Mouse (Mus musculus) lung, embryonic 14.5 days (tissue): Measurements from ENCODE around the gene Cox20. TPM values are rescaled to one million over a fixed set of nuclear protein-coding genes. Genes with fewer than 3 reads are reported as not detected.
"Not testable (repeated sequence)": the region's sequence is repeated elsewhere in the genome, so short reads cannot be mapped to it uniquely, and the experiment has no call there.

ENCODE experiments used
- ATAC-seq: fragments of 200-750 bp; cut with Nextera tagmentation; 2 replicates; pipeline ENCODE4 v1.8.0; 2017; ENCODE audit warnings: mild to moderate bottlenecking, moderate TSS enrichment, moderate library complexity; ENCODE audit not compliant: insufficient read depth
- DNase-seq: peaks from one replicate; pipeline ENCODE4 v3.0.0-alpha.2; 2015
- H3K27ac ChIP-seq: fragments of 300-500 bp; sonication (generic); 2 replicates; pipeline ENCODE4 v1.5.1; 2014; ENCODE audit warnings: low read depth, mild to moderate bottlenecking, moderate library complexity
- H3K27me3 ChIP-seq: fragments of 300-500 bp; sonication (generic); 2 replicates; pipeline ENCODE4 v1.6.1; 2014; ENCODE audit warnings: low read length, control low read depth; ENCODE audit not compliant: insufficient read depth
- H3K36me3 ChIP-seq: fragments of 300-500 bp; sonication (generic); 2 replicates; pipeline ENCODE4 v1.6.1; 2014; ENCODE audit warnings: control low read depth; ENCODE audit not compliant: insufficient read depth
- H3K4me1 ChIP-seq: fragments of 300-500 bp; sonication (generic); 2 replicates; pipeline ENCODE4 v1.6.1; 2014; ENCODE audit warnings: antibody characterized with exemption, control low read depth; ENCODE audit not compliant: insufficient read depth
- H3K4me2 ChIP-seq: fragments of 300-500 bp; sonication (generic); 2 replicates; pipeline ENCODE4 v1.6.1; 2014; ENCODE audit warnings: mild to moderate bottlenecking
- H3K4me3 ChIP-seq: fragments of 300-500 bp; sonication (generic); 2 replicates; pipeline ENCODE4 v1.5.1; 2014; ENCODE audit warnings: low read depth, low read length
- H3K9ac ChIP-seq: fragments of 300-500 bp; sonication (generic); 2 replicates; pipeline ENCODE4 v1.6.1; 2014
- H3K9me3 ChIP-seq: fragments of 300-500 bp; sonication (generic); 2 replicates; pipeline ENCODE4 v1.6.1; 2016; ENCODE audit warnings: low read depth, low read length, control low read depth
- CTCF ChIP-seq: IDR thresholded peaks from 2 replicates; pipeline ENCODE4 v1.5.1; 2016; ENCODE audit warnings: antibody characterized with exemption, low read depth
- WGBS: fragments of 180-500 bp; shearing (Covaris S2); extraction: QIAGEN DNeasy Blood & Tissue Kit; methylation state at CpG from one replicate; pipeline ENCODE4 v1.1.7; 2014; 5-methylcytosine and 5-hydroxymethylcytosine counted together
- polyA plus RNA-seq: library from polyadenylated mRNA; unstranded; fragments of >200 nt; fragmentation: Nextera tagmentation; extraction: Ambion mirVana; gene quantifications from 2 replicates; pipeline ENCODE4 v1.2.1, GENCODE M21; 2014

Gene Cox20
- 124 and 135 TPM in 2 replicates for polyA plus RNA-seq

DNA sequence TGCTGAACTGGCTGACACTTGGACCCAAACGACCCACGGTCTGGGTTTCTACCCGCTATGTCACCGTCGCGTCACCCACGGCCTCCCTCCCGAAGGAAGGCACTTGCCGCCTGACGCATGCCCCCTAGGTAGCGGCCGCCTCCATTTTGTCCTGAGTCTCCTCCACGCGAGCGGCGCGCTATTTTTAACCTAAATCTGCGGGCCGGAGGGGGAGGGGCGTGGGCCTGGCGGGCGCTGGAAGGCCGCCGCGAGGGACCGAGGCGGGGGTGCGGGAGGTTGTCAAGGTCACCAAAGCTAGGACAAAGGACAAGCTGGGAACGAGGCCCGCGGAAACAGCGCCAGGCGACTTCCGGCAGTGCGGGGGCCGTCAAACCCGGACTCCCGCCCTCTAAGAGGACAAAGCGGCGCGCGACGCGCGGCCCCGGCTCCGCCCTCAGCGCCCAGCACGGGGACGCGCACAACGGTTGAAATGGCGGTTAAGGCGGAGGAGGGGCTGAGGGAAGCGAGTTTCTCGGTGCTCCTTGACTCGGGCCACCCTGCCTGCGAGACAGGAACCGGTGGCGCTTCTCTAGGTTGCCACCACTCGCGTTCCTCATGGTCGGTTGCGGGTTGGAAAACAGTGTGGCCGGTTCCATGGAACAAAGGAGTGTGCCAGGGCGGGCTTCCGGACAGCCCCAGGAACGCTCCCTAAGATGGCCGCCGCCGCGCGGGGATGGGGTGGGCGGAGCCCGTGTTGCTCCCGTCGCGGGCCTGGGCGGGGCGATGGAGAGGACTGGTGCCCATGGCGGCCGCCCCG is at the start of gene Cox20:
Cox20 (plus strand) TSS at position 742 of the 796 bp plus-strand sequence.
- Histone ChIP-seq H3K9me3 (no peaks in the 10 kb centered on the region), H3K4me3 (peak within 1 kb of the TSS; percentile 58), H3K9ac (peak within 1 kb of the TSS; percentile 92), H3K27ac (peak within 1 kb of the TSS; percentile 100), H3K4me1 (peaks cover 5% of the 10 kb centered on the region; the same call in 1 of the 2 replicates), H3K36me3 (peaks cover 36% of the 10 kb centered on the region), H3K27me3 (no peaks in the 10 kb centered on the region), H3K4me2 (peak within 1 kb of the TSS; percentile 87)
- peak; percentile 97 for DNase-seq
- no peak; the same call in 1 of the 2 replicates for TF ChIP-seq CTCF
- ATAC-seq, result peak; percentile 95
- WGBS, result under 1% methylated on average over 83 of the region's 83 CpGs

DNA sequence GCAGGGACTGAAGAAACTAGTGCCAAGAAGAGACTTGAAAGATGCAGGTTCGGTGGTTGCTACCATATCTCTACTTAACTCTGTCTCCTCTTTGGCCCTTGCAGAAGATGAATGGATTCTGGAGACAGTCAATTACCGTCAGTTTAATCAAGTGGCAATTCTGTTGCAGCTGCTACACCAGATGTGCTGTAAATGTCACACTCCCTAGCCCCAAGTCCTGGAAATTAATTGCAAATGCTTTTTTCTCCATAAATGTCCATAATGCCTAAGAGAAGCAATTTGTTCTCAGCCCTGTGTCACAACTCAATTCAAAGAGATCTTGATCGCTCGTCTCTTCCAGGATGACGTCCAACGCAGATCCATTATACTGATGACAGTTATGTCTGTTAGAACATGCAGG is 48.3 kb upstream of the Cox20 start:
- DNase-seq (no peak), ATAC-seq (no peak)
- H3K4me1 ChIP-seq, result no peaks in the 10 kb centered on the region
- H3K9ac ChIP-seq, result no peak overlapping the region
- H3K36me3 ChIP-seq, result no peaks in the 10 kb centered on the region
- 46% methylated on average over 6 of the region's 6 CpGs for WGBS
- H3K4me3 ChIP-seq, result no peak overlapping the region
- TF ChIP-seq CTCF, result no peak
- H3K27me3 ChIP-seq, result no peaks in the 10 kb centered on the region
- H3K4me2 ChIP-seq, result no peak overlapping the region
- no peak overlapping the region for H3K27ac ChIP-seq
- no peaks in the 10 kb centered on the region for H3K9me3 ChIP-seq

DNA sequence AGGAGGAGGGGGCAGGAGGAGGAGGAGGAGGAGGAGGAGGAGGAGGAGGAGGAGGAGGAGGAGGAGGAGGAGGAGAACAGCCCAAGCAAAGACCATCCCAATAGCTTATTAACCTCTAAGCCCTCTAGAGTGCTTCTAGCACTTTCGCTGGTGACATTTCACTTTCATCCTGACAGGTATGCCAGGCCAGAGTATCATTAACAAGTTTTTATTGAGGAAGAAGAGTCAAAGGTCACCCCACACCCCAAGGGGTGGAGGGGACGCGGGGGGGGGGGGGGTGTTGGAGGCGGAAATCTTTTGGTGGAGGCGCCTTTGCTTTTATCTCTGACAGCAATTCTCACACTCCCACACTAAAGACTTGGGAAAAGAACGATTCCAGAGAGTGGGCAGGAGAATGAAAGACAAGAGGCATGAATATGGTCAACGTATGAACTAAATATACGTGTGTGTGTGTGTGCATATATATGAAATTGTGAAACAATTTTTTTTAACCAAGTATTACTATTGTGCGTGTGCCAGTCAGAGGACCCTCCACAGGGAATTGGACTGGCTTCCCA is 43.7 kb upstream of the Cox20 start:
- no peaks in the 10 kb centered on the region for H3K27me3 ChIP-seq
- no peaks in the 10 kb centered on the region for H3K4me1 ChIP-seq
- peak overlapping the region; percentile 66 for H3K4me3 ChIP-seq
- H3K4me2 ChIP-seq, result peak overlapping the region; percentile 81
- H3K27ac ChIP-seq, result no peak overlapping the region
- TF ChIP-seq CTCF, result no peak
- 27% methylated on average over 9 of the region's 9 CpGs for WGBS
- H3K9ac ChIP-seq, result peak overlapping the region; percentile 79; the same call in 1 of the 2 replicates
- H3K9me3 ChIP-seq, result no peaks in the 10 kb centered on the region
- H3K36me3 ChIP-seq, result no peaks in the 10 kb centered on the region
- ATAC-seq (no peak), DNase-seq (no peak)

DNA sequence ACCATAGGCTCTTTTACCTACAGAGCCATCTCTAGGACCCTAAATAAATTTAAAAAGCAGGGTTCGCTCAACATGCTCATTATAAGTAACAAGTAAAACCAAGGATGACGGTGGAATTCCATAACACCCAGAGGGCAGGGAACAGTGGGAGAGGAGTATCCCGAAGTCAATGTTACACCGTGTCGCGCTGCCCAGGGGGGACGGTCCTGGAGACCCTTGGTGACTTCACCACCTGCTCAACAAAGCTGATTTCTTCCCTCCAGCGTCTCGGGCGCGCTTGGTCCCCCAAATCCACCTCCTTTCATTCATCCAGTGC is 43.2 kb upstream of the Cox20 start:
- H3K9ac ChIP-seq, result peak overlapping the region; percentile 79
- 4% methylated on average over 11 of the region's 11 CpGs for WGBS
- no peaks in the 10 kb centered on the region for H3K27me3 ChIP-seq
- TF ChIP-seq CTCF, result no peak
- H3K4me2 ChIP-seq, result peak overlapping the region; percentile 81
- H3K9me3 ChIP-seq, result no peaks in the 10 kb centered on the region
- no peaks in the 10 kb centered on the region for H3K36me3 ChIP-seq
- H3K27ac ChIP-seq, result no peak overlapping the region
- no peaks in the 10 kb centered on the region for H3K4me1 ChIP-seq
- H3K4me3 ChIP-seq, result peak overlapping the region; percentile 66
- ATAC-seq, result peak; percentile 55
- no peak for DNase-seq

DNA sequence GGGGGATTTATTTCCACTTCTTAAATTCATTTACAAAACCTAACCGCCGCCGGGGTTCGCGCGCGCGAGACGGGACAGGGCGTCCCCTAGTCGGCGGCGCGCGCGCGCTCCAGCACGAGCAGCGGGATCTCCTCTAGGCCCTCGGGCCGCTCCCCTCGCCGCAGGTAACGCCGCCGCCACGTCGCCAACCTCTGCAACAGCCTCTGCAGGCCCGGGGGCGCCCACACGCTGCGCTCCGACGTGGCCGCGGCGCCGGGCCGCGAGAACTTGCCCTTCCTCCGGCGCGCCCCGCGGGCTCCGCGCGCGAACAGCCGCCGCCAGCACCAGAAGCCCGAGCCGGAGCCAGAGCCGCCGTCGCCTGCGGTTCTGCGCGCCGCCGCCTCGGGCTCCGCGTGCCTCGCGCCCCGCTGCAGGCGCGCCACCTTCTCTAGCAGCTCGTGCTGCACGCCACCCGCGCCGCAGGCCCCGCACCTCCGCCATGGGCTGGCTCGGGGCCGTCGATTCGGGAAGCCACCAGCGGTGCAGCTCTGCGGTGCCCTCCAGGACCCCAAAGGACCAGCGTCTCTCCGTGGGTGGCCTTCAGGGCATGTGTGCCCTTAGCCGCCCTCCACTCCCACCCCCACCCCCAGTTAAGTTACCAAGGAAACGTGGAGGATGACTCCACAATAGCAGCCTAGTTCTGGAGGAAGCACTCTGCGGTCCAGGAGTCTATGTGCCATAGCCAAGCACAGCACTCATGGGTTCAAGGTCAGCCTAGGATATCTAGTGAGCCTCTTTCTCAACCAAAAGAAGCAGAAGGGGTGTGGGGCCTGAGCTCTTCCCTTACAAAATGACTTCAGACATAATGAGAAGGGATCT is 42.6 kb upstream of the Cox20 start:
- Histone ChIP-seq H3K36me3 (no peaks in the 10 kb centered on the region), H3K4me1 (no peaks in the 10 kb centered on the region), H3K27me3 (no peaks in the 10 kb centered on the region), H3K27ac (peak overlapping the region; percentile 60; the same call in 1 of the 2 replicates), H3K4me2 (peak overlapping the region; percentile 81), H3K4me3 (peak overlapping the region; percentile 66), H3K9ac (peak overlapping the region; percentile 79), H3K9me3 (no peaks in the 10 kb centered on the region)
- DNase-seq, result peak; percentile 83
- WGBS, result under 1% methylated on average over 87 of the region's 87 CpGs
- no peak for TF ChIP-seq CTCF
- ATAC-seq, result peak; percentile 88

DNA sequence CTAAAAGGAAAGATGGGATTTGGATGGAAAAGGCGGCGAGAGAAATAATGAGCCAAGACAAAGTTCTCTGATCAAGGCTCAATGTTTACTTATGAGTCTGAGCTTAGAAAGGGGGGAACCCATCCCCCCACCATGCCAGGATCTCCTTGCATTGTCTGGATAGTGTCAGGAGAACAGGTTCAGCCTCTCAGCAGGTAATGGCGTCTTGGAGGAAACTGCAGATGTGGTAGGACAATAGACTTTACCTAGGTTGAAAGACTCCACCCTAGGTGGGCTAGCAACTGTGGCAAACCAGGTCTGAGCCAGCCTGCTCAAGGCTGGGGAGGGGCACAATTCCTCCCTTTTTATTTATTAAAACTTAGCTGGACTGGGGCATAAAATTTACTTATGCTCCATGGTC is 35.6 kb upstream of the Cox20 start:
- not testable (repeated sequence) for H3K36me3 ChIP-seq, H3K4me3 ChIP-seq, H3K9ac ChIP-seq, ATAC-seq, H3K4me2 ChIP-seq, H3K4me1 ChIP-seq, H3K9me3 ChIP-seq, H3K27ac ChIP-seq, DNase-seq, H3K27me3 ChIP-seq
- WGBS, result 85% methylated on average over 3 of the region's 3 CpGs
